Mouse (Mus musculus) lung, embryonic 14.5 days (tissue): Measurements from ENCODE around the gene Bbx. TPM values are rescaled to one million over a fixed set of nuclear protein-coding genes. Genes with fewer than 3 reads are reported as not detected.

Source experiments
- ATAC-seq: fragments of 200-750 bp; cut with Nextera tagmentation; 2 replicates; pipeline ENCODE4 v1.8.0; 2017; ENCODE audit warnings: mild to moderate bottlenecking, moderate TSS enrichment, moderate library complexity; ENCODE audit not compliant: insufficient read depth
- DNase-seq: peaks from one replicate; pipeline ENCODE4 v3.0.0-alpha.2; 2015
- H3K27ac ChIP-seq: fragments of 300-500 bp; sonication (generic); 2 replicates; pipeline ENCODE4 v1.5.1; 2014; ENCODE audit warnings: low read depth, mild to moderate bottlenecking, moderate library complexity
- H3K27me3 ChIP-seq: fragments of 300-500 bp; sonication (generic); 2 replicates; pipeline ENCODE4 v1.6.1; 2014; ENCODE audit warnings: low read length, control low read depth; ENCODE audit not compliant: insufficient read depth
- H3K36me3 ChIP-seq: fragments of 300-500 bp; sonication (generic); 2 replicates; pipeline ENCODE4 v1.6.1; 2014; ENCODE audit warnings: control low read depth; ENCODE audit not compliant: insufficient read depth
- H3K4me1 ChIP-seq: fragments of 300-500 bp; sonication (generic); 2 replicates; pipeline ENCODE4 v1.6.1; 2014; ENCODE audit warnings: antibody characterized with exemption, control low read depth; ENCODE audit not compliant: insufficient read depth
- H3K4me2 ChIP-seq: fragments of 300-500 bp; sonication (generic); 2 replicates; pipeline ENCODE4 v1.6.1; 2014; ENCODE audit warnings: mild to moderate bottlenecking
- H3K4me3 ChIP-seq: fragments of 300-500 bp; sonication (generic); 2 replicates; pipeline ENCODE4 v1.5.1; 2014; ENCODE audit warnings: low read depth, low read length
- H3K9ac ChIP-seq: fragments of 300-500 bp; sonication (generic); 2 replicates; pipeline ENCODE4 v1.6.1; 2014
- H3K9me3 ChIP-seq: fragments of 300-500 bp; sonication (generic); 2 replicates; pipeline ENCODE4 v1.6.1; 2016; ENCODE audit warnings: low read depth, low read length, control low read depth
- CTCF ChIP-seq: IDR thresholded peaks from 2 replicates; pipeline ENCODE4 v1.5.1; 2016; ENCODE audit warnings: antibody characterized with exemption, low read depth
- WGBS: fragments of 180-500 bp; shearing (Covaris S2); extraction: QIAGEN DNeasy Blood & Tissue Kit; methylation state at CpG from one replicate; pipeline ENCODE4 v1.1.7; 2014; 5-methylcytosine and 5-hydroxymethylcytosine counted together
- polyA plus RNA-seq: library from polyadenylated mRNA; unstranded; fragments of >200 nt; fragmentation: Nextera tagmentation; extraction: Ambion mirVana; gene quantifications from 2 replicates; pipeline ENCODE4 v1.2.1, GENCODE M21; 2014

The Bbx gene
- polyA plus RNA-seq = 40.5 and 41.6 TPM in 2 replicates

- DNase-seq (peak; percentile 94), ATAC-seq (peak; percentile 99)
- TF ChIP-seq CTCF = no peak
- H3K4me1 ChIP-seq = no peaks in the 10 kb centered on the region; the same call in 1 of the 2 replicates
- H3K9me3 ChIP-seq = no peaks in the 10 kb centered on the region
- H3K9ac ChIP-seq = peak within 1 kb of the TSS; percentile 91
- H3K27ac ChIP-seq = peak within 1 kb of the TSS; percentile 98
- H3K36me3 ChIP-seq = 0 out of 2 replicates have a peak, but pooled peaks cover 2% of the 10 kb centered on the region
- WGBS = under 1% methylated on average over 46 of the region's 55 CpGs
- peak within 1 kb of the TSS; percentile 84 for H3K4me3 ChIP-seq
- H3K27me3 ChIP-seq = no peaks in the 10 kb centered on the region
- peak within 1 kb of the TSS; percentile 72 for H3K4me2 ChIP-seq
Measured at GRCm38 (mm10) chr16:50432062-50432878, at the start of gene Bbx. Gene Bbx, minus strand, starts transcription at chr16:50432390.

- no peak overlapping the region for H3K9ac ChIP-seq
- H3K9me3 ChIP-seq = no peaks in the 10 kb centered on the region
- H3K4me1 ChIP-seq = no peaks in the 10 kb centered on the region
- H3K4me2 ChIP-seq = 0 out of 2 replicates have a peak overlapping the region, but pooled peaks have one; percentile 25
- no peaks in the 10 kb centered on the region for H3K27me3 ChIP-seq
- no peak for ATAC-seq
- H3K4me3 ChIP-seq = no peak overlapping the region
- H3K27ac ChIP-seq = no peak overlapping the region
- DNase-seq = no peak
- TF ChIP-seq CTCF = no peak
- H3K36me3 ChIP-seq = no peaks in the 10 kb centered on the region
- 65% methylated on average over 7 of the region's 7 CpGs for whole genome bisulfite sequencing
Measured at GRCm38 (mm10) chr16:50481892-50482291, 49.7 kb upstream of the Bbx start.

DNA sequence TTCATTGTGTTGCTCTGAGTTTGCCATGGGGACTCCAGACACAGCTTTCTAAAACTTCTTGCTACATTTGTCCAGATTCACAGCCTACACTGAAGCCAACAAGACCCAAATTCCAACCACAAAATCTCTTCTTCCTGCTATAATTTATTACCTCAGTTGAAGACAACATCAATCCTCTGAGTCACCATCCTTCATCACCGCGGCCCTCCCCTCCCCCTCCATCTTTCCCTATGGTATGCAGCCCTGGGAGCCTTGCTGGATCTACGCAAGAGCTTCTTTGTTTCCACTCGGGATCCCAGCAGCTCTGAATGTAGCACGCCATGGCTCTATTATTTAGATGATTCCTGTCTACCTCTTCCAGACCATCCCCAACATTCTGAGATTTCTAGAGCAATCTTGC, 49.2 kb upstream of the Bbx start:
- H3K4me2 ChIP-seq = no peak overlapping the region
- H3K27ac ChIP-seq = no peak overlapping the region
- TF ChIP-seq CTCF = no peak
- H3K9ac ChIP-seq = no peak overlapping the region
- no peak overlapping the region for H3K4me3 ChIP-seq
- no peaks in the 10 kb centered on the region for H3K9me3 ChIP-seq
- H3K36me3 ChIP-seq = no peaks in the 10 kb centered on the region
- no peak for DNase-seq
- WGBS = 58% methylated on average over 5 of the region's 5 CpGs
- H3K27me3 ChIP-seq = no peaks in the 10 kb centered on the region
- ATAC-seq = no peak
- H3K4me1 ChIP-seq = no peaks in the 10 kb centered on the region

- WGBS = 96% methylated on average over 1 of the region's 1 CpGs
- no peaks in the 10 kb centered on the region for H3K4me1 ChIP-seq
- no peak for TF ChIP-seq CTCF
Measured at GRCm38 (mm10) chr16:50478695-50479094, 46.5 kb upstream of the Bbx start.

DNA sequence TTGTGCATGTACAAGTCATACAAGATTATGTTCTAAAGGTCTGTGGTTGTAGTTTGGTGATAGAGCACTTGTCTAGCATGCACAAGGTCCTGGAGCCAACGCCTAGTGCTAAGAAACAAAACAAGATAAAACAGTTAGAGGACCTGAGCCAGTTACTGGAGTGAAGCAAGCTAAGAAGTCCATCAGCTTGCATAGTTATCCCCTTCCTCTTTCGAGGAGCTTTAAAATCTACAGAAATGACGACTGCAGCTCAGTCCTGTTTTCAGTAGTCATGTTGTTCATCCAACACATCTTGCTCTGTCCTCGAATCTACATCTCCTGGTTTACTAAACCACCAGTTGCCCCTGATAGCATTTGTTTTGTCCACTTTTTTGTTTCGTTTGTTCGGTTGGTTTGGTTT, 45.4 kb upstream of the Bbx start:
- ATAC-seq = no peak

More at GRCm38 (mm10) chr16:50478695-50479094, 46.5 kb upstream of the Bbx start:
- Histone ChIP-seq H3K27me3 (no peaks in the 10 kb centered on the region), H3K9me3 (no peaks in the 10 kb centered on the region), H3K4me3 (no peak overlapping the region), H3K9ac (no peak overlapping the region), H3K4me2 (no peak overlapping the region), H3K27ac (no peak overlapping the region), H3K36me3 (no peaks in the 10 kb centered on the region)
- DNase-seq (no peak), ATAC-seq (no peak)

DNA sequence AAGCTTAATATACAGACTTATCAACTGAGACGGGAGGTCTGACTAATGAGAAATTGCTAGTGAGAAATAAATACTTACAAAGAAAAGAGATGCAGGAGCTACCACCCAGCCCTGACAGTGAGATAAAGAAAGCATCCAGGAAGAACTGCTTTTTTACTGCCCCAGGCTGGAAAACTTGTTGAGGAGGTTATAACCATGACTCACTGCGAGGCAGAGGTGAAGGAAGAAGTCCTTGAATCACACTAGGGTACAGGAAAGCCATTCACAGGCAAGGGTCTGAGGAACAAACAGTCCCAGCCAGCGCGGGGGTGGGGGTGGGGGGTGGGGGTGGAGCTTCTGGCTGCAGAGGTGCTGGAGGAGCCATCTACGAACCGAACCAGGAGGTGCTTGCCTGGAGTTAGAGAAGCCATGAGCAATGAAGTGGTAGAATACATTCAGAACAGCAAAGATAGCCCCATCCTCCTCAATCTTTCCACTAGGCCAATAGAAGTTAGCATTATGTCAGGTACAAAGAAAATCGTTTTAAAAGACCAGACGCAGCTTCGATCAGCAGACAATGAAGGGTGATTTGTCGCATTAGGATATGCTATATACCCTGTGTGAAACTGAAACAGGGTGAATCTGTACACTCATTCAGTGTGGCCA, 30.2 kb upstream of the Bbx start:
- Histone ChIP-seq H3K4me3 (no peak overlapping the region), H3K9ac (no peak overlapping the region), H3K9me3 (no peaks in the 10 kb centered on the region), H3K4me2 (peak overlapping the region; percentile 18; the same call in 1 of the 2 replicates), H3K36me3 (no peaks in the 10 kb centered on the region), H3K27me3 (no peaks in the 10 kb centered on the region), H3K27ac (no peak overlapping the region), H3K4me1 (no peaks in the 10 kb centered on the region)
- 31% methylated on average over 10 of the region's 10 CpGs for WGBS
- no peak for DNase-seq
- ATAC-seq = no peak
- TF ChIP-seq CTCF = no peak

More for the DNA sequence above, 45.4 kb upstream of the Bbx start:
- no peak for TF ChIP-seq CTCF
- no peak overlapping the region for H3K27ac ChIP-seq
- WGBS = 81% methylated on average over 6 of the region's 6 CpGs
- no peaks in the 10 kb centered on the region for H3K36me3 ChIP-seq
- no peak overlapping the region for H3K4me3 ChIP-seq
- H3K9ac ChIP-seq = no peak overlapping the region
- H3K27me3 ChIP-seq = no peaks in the 10 kb centered on the region
- no peaks in the 10 kb centered on the region for H3K9me3 ChIP-seq
- no peaks in the 10 kb centered on the region for H3K4me1 ChIP-seq
- DNase-seq = no peak
- no peak overlapping the region for H3K4me2 ChIP-seq

DNA sequence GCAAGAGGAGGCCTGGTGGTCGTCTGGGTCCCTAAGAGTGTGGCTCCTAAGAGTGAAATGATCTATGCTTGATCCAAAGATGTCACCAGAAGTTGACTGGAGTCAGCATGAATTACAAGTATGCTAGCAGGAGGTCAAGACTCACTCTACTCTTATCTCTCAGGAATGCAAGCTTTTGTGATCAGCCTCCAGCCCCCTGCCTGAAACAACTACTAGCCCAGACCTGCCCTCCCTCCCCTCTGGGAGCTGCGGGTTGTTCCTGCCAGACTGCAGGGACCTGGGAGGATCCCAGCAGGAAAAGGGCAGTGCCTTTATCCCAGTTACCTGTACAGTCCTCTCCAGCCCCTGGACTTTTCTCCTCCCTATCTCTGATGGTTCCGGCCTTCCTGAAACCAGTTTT, 27.0 kb upstream of the Bbx start:
- Histone ChIP-seq H3K9ac (no peak overlapping the region), H3K9me3 (no peaks in the 10 kb centered on the region), H3K4me2 (no peak overlapping the region), H3K4me1 (no peaks in the 10 kb centered on the region), H3K27ac (no peak overlapping the region), H3K36me3 (no peaks in the 10 kb centered on the region), H3K4me3 (no peak overlapping the region), H3K27me3 (no peaks in the 10 kb centered on the region)
- ATAC-seq (no peak), DNase-seq (no peak)
- 29% methylated on average over 3 of the region's 3 CpGs for WGBS
- no peak for TF ChIP-seq CTCF
